Mouse (Mus musculus) heart, embryonic 16.5 days (tissue): ENCODE measurements around the gene Recql5. TPM values are rescaled to one million over a fixed set of nuclear protein-coding genes. Genes with fewer than 3 reads are reported as not detected.

Experiments used
- ATAC-seq: fragments of 200-750 bp; cut with Nextera tagmentation; replicated peaks from 2 replicates; pipeline ENCODE4 v1.8.0; 2017; ENCODE audit warnings: moderate number of reproducible peaks; ENCODE audit not compliant: insufficient read depth, low FRiP score; ENCODE audit errors: extremely low read depth
- H3K27ac ChIP-seq: fragments of 300-500 bp; sonication (generic); 2 replicates; pipeline ENCODE4 v1.5.1; 2014; ENCODE audit warnings: mild to moderate bottlenecking, low read length, control low read depth, moderate library complexity
- H3K27me3 ChIP-seq: fragments of 300-500 bp; sonication (generic); 2 replicates; pipeline ENCODE4 v1.6.1; 2014; ENCODE audit warnings: low read length, mixed read lengths; ENCODE audit not compliant: control insufficient read depth, insufficient read depth
- H3K36me3 ChIP-seq: fragments of 300-500 bp; sonication (generic); 2 replicates; pipeline ENCODE4 v1.6.1; 2014; ENCODE audit not compliant: control insufficient read depth, insufficient read depth
- H3K4me1 ChIP-seq: fragments of 300-500 bp; sonication (generic); 2 replicates; pipeline ENCODE4 v1.6.1; 2014; ENCODE audit warnings: low read length, mixed read lengths; ENCODE audit not compliant: control insufficient read depth, insufficient read depth
- H3K4me2 ChIP-seq: fragments of 300-500 bp; sonication (generic); 2 replicates; pipeline ENCODE4 v1.6.1; 2014; ENCODE audit warnings: low read depth, mild to moderate bottlenecking, control low read depth, low read length
- H3K4me3 ChIP-seq: fragments of 300-500 bp; sonication (generic); 2 replicates; pipeline ENCODE4 v1.5.1; 2014; ENCODE audit warnings: mild to moderate bottlenecking, control low read depth, low read length
- H3K9ac ChIP-seq: fragments of 300-500 bp; sonication (generic); 2 replicates; pipeline ENCODE4 v1.6.1; 2014; ENCODE audit warnings: low read length, control low read depth
- H3K9me3 ChIP-seq: fragments of 300-500 bp; sonication (generic); replicated peaks from 2 replicates; pipeline ENCODE4 v1.6.1; 2016; ENCODE audit warnings: low read length; ENCODE audit not compliant: control insufficient read depth
- WGBS: fragments of 180-500 bp; shearing (Covaris S2); extraction: QIAGEN DNeasy Blood & Tissue Kit; methylation state at CpG from one replicate; pipeline ENCODE4 v1.1.7; 2014; 5-methylcytosine and 5-hydroxymethylcytosine counted together
- polyA plus RNA-seq: library from polyadenylated mRNA; unstranded; fragments of >200 nt; fragmentation: Nextera tagmentation; extraction: Ambion mirVana; gene quantifications from 2 replicates; pipeline ENCODE4 v1.2.1, GENCODE M21; 2015

Gene Recql5
- polyA plus RNA-seq, 1 experiment from 2014 or later = 13.2 TPM

DNA sequence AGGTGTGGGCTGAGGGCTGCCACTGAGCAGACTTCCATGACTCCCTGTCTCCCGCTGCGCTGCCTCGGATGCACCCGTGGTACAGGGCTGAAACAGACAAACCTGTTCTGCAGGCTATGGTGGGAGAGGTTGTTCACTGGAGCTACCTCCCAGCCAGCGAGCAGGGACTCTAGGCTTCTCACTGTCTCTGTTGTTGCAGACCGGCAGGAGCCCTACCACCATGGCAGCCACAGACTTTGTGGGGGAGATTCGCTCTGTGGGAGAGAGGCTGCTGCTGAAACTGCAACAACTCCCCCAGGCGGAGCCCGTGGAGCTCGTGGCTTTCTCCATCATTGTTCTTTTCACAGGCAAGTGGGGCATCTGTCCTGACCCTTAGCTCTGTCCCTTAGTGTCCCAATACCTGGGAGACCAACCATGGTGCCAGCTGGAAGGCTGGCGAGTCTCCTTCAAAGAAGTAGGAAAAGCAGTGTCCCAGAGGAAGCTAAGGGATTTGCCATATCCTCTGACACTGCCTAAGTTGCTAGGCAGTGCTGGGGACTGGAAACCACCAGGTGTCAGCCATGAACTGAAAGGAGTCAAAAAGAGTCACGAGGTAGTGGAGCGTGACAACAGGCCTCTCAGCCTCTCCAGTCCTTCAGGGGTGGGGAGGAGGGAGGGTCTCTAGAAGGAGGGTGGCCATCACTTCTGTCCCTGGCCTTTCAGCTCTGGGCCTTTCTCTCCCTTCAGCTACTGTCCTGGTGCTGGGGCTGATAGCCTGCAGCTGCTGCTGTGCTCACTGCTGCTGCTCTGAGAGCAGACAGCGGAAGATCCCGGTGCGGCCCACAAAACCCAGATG lies 28.1 kb downstream of the Recql5 start:
- no peak overlapping the region for H3K4me2 ChIP-seq
- peaks cover 18% of the 10 kb centered on the region for H3K36me3 ChIP-seq
- no peaks in the 10 kb centered on the region for H3K27me3 ChIP-seq
- H3K4me3 ChIP-seq = no peak overlapping the region
- no peak for ATAC-seq
- peak overlapping the region; percentile 98 for H3K27ac ChIP-seq
- WGBS = 49% methylated on average over 16 of the region's 16 CpGs
- peaks cover 43% of the 10 kb centered on the region for H3K4me1 ChIP-seq
- H3K9me3 ChIP-seq = no peaks in the 10 kb centered on the region
- H3K9ac ChIP-seq = peak overlapping the region; percentile 75

DNA sequence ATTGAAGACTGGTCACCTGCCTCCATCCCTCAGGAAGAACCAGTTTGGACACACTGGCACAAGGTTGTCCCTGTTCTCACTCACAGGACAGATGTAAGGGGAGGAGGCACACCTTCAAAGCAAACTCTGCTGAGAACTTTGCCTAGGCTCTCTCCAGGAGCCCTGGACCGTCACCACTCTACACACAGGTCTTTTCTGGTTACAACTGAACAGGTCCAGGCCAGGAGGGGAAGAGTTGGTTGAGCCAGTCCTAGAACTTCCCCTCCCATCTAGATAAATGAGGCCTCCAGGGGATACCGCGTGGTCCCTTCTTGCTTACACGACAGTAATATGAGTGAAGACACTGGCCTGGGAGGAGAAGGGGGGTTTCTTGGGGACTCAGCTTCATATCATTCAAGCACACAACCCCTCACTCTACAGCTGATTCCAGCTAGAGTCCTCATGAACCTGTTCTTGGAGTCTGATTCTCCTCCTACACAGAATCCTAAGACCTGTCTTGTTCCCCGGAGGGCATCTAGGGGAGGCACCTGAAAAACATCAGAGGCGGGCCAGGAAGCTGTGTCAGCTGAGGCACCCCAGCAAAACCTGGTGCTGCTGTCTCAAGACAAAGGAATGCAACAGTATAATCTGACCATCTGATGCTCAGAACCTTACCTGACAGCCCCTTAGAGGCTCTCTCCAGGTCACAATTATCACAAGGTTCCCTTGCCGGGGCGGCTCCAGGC lies 28.9 kb downstream of the Recql5 start:
- peaks cover 18% of the 10 kb centered on the region for H3K36me3 ChIP-seq
- H3K4me2 ChIP-seq = peak overlapping the region; percentile 13; the same call in 1 of the 2 replicates
- H3K4me3 ChIP-seq = no peak overlapping the region
- peak overlapping the region; percentile 75 for H3K9ac ChIP-seq
- H3K9me3 ChIP-seq = no peaks in the 10 kb centered on the region
- H3K27ac ChIP-seq = peak overlapping the region; percentile 98
- peaks cover 48% of the 10 kb centered on the region for H3K4me1 ChIP-seq
- no peak for ATAC-seq
- WGBS = 63% methylated on average over 8 of the region's 8 CpGs
- no peaks in the 10 kb centered on the region for H3K27me3 ChIP-seq

DNA sequence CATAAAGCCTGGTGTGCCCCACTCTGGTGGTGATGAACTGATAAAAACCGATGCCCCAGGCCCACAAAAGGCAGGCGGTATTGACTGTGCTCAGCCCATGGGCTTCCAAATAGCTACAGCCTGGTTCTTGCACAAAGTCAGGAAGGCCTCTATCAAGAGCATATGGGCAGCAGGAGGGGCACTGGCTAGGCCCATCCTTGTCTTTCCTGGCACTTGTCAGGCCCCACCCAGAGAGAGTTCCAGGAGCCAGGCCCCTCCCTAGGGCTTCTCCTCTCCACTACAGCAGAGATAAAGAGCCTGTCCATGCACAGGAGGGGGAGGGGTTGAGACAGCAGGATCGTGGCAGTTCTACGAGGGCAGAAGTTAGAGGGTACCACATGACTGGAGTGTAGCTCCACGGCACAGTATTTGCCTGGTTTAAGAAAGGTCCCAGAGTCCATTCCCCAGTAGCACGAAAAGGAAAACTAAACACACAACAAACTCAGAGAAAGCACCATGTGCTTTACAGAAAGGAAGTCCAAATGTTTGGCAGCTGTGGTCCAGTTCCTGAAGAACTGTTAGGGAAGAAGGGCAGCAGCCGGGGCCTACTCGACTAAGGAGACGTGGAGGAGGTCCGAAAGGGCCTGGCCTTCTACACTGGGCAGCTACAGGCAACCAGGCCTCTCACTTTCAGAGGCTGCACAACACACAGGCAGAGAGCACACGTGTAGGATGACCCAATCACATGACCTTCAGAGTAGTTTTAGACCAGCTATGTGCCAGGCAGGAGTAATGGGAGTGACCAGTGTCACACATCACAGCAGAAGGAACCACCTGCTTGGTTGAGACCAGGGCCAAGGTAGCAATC lies 29.7 kb downstream of the Recql5 start:
- peaks cover 18% of the 10 kb centered on the region for H3K36me3 ChIP-seq
- peak; percentile 76 for ATAC-seq
- 24% methylated on average over 11 of the region's 11 CpGs for WGBS
- peak overlapping the region; percentile 98 for H3K27ac ChIP-seq
- H3K4me3 ChIP-seq = no peak overlapping the region; the same call in 1 of the 2 replicates
- peaks cover 55% of the 10 kb centered on the region for H3K4me1 ChIP-seq
- no peaks in the 10 kb centered on the region for H3K27me3 ChIP-seq
- peak overlapping the region; percentile 75 for H3K9ac ChIP-seq
- H3K4me2 ChIP-seq = peak overlapping the region; percentile 67
- H3K9me3 ChIP-seq = no peaks in the 10 kb centered on the region

DNA sequence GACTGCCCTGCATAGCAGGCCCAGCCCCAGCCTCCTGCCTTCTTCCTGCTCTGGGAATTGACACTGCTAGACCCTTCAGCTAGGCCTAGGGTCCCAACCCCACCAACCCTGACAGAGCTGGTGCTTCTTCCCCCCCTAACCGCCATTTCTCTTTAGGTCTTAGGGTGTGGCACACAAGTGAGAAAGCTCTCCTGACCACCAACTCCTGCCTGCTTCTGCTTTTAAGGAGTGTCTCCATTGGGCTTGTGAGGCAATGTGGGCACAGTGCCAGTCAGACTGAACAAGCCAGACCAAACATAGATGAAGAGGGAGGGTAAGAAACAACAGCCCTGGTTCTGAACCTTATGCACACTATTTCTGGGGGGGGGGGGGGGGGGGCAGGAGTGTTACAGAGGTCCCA lies 30.4 kb downstream of the Recql5 start:
- Histone ChIP-seq H3K9ac (peak overlapping the region; percentile 75), H3K9me3 (no peaks in the 10 kb centered on the region), H3K36me3 (peaks cover 11% of the 10 kb centered on the region; the same call in 1 of the 2 replicates), H3K4me3 (peak overlapping the region; percentile 57), H3K27me3 (no peaks in the 10 kb centered on the region), H3K4me1 (peaks cover 59% of the 10 kb centered on the region), H3K4me2 (peak overlapping the region; percentile 67), H3K27ac (peak overlapping the region; percentile 98)
- no peak for ATAC-seq
- WGBS = 28% methylated on average over 1 of the region's 1 CpGs

DNA sequence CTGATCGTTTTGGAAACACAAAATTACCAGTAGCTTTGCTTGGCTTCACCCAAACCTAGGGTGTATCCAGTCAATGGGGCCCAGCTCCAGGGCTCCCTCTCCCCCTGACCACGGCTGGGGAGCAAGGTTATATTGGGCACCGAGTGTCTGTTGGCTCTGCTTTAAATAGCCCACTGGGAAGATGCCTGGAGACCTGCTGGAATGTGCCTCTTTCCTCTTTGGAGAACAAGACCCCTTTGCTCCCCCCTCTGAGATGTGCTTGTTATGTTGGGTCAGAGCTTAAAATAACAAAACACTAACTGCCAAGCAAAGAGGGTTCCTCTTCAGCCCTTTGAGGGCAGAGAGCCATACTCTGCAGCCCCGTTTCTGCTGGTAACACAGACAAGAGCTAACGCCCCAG lies 31.1 kb downstream of the Recql5 start:
- peaks cover 59% of the 10 kb centered on the region for H3K4me1 ChIP-seq
- peak overlapping the region; percentile 98 for H3K27ac ChIP-seq
- peaks cover 7% of the 10 kb centered on the region; the same call in 1 of the 2 replicates for H3K36me3 ChIP-seq
- peak; percentile 46 for ATAC-seq
- H3K4me3 ChIP-seq = peak overlapping the region; percentile 57
- WGBS = 32% methylated on average over 5 of the region's 5 CpGs
- H3K4me2 ChIP-seq = peak overlapping the region; percentile 67
- H3K9ac ChIP-seq = peak overlapping the region; percentile 75
- no peaks in the 10 kb centered on the region for H3K27me3 ChIP-seq
- no peaks in the 10 kb centered on the region for H3K9me3 ChIP-seq

DNA sequence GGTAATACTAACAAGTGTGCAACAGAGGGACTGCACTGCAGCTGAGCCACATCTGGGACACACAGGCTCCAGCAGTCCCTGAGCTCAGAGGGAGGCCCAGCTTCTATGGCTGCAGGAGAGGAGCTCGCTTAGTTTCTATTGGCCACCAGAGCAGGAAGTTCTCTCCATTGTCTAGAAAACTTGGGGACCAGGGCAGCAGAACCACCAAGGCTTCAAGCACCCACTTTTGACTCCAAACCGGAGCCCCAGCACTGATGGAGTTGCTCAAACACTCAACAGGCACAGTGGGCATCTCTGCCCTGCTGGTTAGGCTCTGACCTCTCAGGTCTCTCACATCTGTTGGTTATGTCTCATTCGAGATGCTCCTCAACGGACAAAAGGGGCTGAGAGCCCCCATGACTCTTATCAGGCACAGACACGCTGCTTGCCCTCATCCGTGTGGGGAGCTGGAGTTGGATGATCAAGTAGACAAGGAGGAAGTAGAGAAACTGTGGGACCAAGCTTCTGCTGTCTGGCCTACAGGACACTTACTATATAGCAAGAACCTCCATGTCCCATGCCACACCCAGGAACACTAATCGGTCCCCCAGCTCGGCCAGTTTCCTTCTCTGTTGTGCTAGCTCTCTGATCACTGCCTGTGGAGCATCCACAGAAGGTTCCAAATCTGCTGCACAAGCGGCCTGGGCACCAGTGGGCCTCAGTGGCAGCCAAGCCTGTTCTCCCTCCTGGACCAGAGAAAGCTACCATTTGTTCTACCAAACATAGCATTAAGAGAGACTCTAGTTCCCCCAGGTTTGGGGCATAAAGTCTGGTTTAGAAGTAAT lies 31.7 kb downstream of the Recql5 start:
- Histone ChIP-seq H3K4me2 (peak overlapping the region; percentile 67), H3K27me3 (no peaks in the 10 kb centered on the region), H3K4me1 (peaks cover 59% of the 10 kb centered on the region), H3K9me3 (no peaks in the 10 kb centered on the region), H3K4me3 (peak overlapping the region; percentile 57), H3K27ac (peak overlapping the region; percentile 98), H3K9ac (peak overlapping the region; percentile 75), H3K36me3 (peaks cover 6% of the 10 kb centered on the region; the same call in 1 of the 2 replicates)
- no peak for ATAC-seq
- 52% methylated on average over 9 of the region's 9 CpGs for WGBS

DNA sequence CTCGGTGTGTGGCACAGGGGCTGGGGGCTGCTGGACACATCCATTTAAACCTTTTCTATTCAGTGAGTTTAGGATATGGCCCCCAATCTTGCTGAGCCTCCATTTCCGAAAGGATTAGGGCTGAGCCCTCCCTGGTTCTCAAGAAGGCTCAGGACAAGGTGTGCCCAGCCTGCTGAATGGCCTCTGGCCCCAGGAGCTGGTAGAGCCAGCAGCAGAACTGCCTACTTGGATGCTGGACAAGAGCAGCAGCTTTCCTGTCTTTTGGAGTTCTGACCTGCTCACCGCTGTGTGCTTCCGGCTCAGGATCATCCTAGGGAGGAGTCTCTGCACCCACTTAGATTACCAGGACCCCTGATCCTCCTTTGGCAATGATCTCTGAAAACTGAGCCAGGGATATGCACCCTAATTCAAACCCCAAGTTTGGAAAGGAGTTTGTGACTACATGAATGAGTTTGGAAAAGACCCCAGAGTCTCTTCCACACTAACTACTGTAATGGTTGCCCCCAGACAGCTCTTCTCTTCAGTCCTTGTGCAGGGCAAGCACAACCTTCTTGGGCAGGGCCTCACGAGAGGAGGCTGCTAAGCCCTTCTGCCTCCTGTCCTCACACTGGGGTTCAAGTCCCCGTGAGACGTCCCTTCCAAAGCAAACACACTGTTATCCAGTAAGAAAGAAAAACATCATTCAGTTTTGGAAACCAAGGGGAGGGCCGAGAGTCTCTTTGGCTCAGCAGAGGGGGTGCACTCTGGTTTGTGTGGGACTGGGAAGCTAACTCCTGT lies 32.5 kb downstream of the Recql5 start:
- H3K4me2 ChIP-seq = peak overlapping the region; percentile 67
- ATAC-seq = no peak
- no peaks in the 10 kb centered on the region for H3K27me3 ChIP-seq
- H3K4me3 ChIP-seq = peak overlapping the region; percentile 57
- H3K4me1 ChIP-seq = peaks cover 59% of the 10 kb centered on the region
- H3K9me3 ChIP-seq = no peaks in the 10 kb centered on the region
- peak overlapping the region; percentile 75 for H3K9ac ChIP-seq
- 53% methylated on average over 8 of the region's 8 CpGs for WGBS
- H3K27ac ChIP-seq = peak overlapping the region; percentile 98
- 0 out of 2 replicates have a peak, but pooled peaks cover 4% of the 10 kb centered on the region for H3K36me3 ChIP-seq
